Mouse (Mus musculus): ENCODE measurements at regions not wholly inside any gene's neighbourhood (a gene's known extent, or its start where the extent isn't known, plus 50 kb on each side); places are given as distances from the start of the nearest gene placed in this dataset.

GRCm38 (mm10) chrX:163812431-163812830 lies 51.3 kb upstream of the Rnf138rt1 start:
- DNase-seq: no peak

- no peak for DNase-seq
These were observed 53.7 kb upstream of the Rnf138rt1 start for GRCm38 (mm10) chrX:163814806-163815205.

DNA sequence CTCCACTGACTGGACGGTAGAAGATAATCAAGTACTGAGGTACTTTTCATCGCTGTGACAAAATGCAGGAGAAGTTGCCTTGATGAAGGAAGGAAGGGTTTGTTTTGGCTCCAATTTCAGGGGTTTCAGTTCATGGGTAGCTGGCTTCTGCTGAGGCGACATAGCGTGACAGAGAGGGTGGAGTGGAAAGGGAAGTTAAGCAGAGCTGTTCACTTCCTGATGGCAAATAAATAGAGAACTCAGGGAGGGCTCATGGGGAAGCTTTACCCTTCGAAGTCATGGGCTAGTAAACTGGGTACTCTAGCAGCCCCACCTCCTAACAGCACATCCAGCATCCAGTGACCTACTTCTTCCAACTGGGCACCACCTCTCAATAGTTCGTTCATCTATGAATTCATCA lies 61.2 kb upstream of the Rnf138rt1 start:
- DNase-seq: no peak

GRCm38 (mm10) chrX:163827461-163827860 lies 66.3 kb upstream of the Rnf138rt1 start:
- DNase-seq: peak; percentile 4

DNA sequence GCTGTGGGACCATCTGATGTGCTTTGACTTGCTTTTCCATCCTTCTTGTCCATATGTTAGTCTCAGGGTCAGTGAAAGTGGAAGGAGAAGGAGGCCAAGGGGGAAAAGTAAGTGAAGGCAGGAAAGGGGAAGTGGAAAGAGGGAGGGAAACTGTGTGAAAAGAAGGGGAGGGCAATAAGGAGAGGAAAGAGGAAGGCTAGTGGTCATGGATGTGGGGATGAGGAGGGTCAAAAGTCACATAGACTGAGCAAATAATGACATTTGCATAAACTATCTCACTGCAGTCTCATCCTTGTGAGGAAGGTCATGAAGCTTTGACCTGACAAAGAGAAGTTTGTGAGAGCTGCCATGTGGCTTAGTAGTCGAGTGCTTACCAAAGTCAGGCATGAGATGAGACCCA lies 63.4 kb upstream of the Ap1s2 start:
- DNase-seq: no peak

GRCm38 (mm10) chrX:163846890-163847289 lies 61.9 kb upstream of the Ap1s2 start:
- DNase-seq: no peak

DNA sequence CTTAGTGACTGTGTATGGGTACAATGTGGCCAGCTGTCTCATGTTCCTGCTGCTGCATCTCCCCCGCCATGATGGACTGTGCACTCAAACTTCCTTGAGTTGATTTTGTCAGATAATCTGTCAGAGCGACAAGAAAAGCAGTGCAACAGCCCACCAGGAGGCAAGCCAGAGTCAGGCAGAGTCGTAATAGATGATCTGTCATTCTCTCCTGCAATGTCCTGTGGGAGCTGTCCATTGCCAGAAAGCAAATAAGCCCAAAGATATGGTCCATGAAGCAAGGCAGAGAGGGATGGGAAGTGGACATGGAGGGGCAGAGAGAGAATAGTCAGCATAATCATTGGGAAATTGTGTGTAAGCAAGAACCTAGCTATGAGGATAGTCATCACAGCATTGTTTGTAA lies 61.2 kb upstream of the Ap1s2 start:
- DNase-seq: no peak

- DNase-seq: no peak
These were observed 60.2 kb upstream of the Ap1s2 start for GRCm38 (mm10) chrX:163848510-163849199.

GRCm38 (mm10) chrX:163850915-163851599 lies 57.8 kb upstream of the Ap1s2 start:
- no peak for DNase-seq

DNA sequence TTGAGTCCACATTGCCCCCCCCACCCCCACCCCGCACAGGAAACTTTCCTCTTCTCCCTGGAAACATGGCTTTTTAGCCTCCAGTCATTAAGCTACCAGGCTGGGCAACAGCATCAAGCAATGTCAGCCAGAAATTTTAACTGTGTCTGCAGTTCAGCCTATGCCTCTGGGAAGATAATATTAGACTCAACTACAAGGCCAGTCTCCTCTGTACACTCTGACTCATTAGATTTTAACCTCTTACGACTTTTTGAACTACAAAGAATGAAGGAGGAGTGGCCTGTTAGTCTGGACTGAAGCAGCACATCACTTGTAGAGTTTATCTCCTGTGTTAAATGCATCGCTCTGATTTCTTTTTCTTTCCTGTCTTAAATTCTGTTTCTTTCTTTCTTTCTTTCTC lies 50.3 kb upstream of the Ap1s2 start:
- DNase-seq: no peak

Measured in thymus, postnatal 36 days (tissue).